Mouse (Mus musculus): ENCODE measurements around the gene Bms1.
A peak's percentile ranks its signal among the peaks of the same experiment; 100 is the strongest.

The Bms1 gene

GRCm38 (mm10) chr6:118419050-118419920 is at the start of gene Bms1:
Bms1 (minus strand) TSS chr6:118419474.
- peak; percentile 96 for DNase-seq

GRCm38 (mm10) chr6:118462069-118462705 is 42.9 kb upstream of the Bms1 start:
- DNase-seq: no peak

- no peak for DNase-seq
These were observed 38.5 kb upstream of the Bms1 start for GRCm38 (mm10) chr6:118457726-118458125.

- DNase-seq: peak; percentile 90
These were observed 35.9 kb upstream of the Bms1 start, which contains the start of gene Zfp248 for GRCm38 (mm10) chr6:118455042-118455631. Zfp248 (minus strand) TSS chr6:118455528.

GRCm38 (mm10) chr6:118454452-118454851 is 35.2 kb upstream of the Bms1 start:
- DNase-seq: no peak

- DNase-seq: no peak
These were observed 12.2 kb upstream of the Bms1 start for GRCm38 (mm10) chr6:118431502-118431901.

GRCm38 (mm10) chr6:118426666-118427065 is 7.4 kb upstream of the Bms1 start:
- no peak for DNase-seq

GRCm38 (mm10) chr6:118410428-118410827 is 8.8 kb downstream of the Bms1 start:
- DNase-seq: no peak

- no peak for DNase-seq
These were observed 10.8 kb downstream of the Bms1 start for GRCm38 (mm10) chr6:118408510-118408909.

- DNase-seq: no peak
These were observed 12.9 kb downstream of the Bms1 start for GRCm38 (mm10) chr6:118406421-118406820.

- DNase-seq: no peak
These were observed 28.5 kb downstream of the Bms1 start for GRCm38 (mm10) chr6:118390746-118391145.

- DNase-seq: no peak
These were observed 33.3 kb downstream of the Bms1 start for GRCm38 (mm10) chr6:118385962-118386361.

- no peak for DNase-seq
These were observed 38.0 kb downstream of the Bms1 start for GRCm38 (mm10) chr6:118381234-118381633.

GRCm38 (mm10) chr6:118380630-118381029 is 38.6 kb downstream of the Bms1 start:
- no peak for DNase-seq

GRCm38 (mm10) chr6:118379451-118380167 is 39.7 kb downstream of the Bms1 start:
- peak; percentile 55 for DNase-seq

GRCm38 (mm10) chr6:118377611-118378010 is 41.7 kb downstream of the Bms1 start:
- DNase-seq: no peak

- DNase-seq: no peak
These were observed 43.3 kb downstream of the Bms1 start for GRCm38 (mm10) chr6:118376023-118376422.

GRCm38 (mm10) chr6:118375457-118375856 is 43.8 kb downstream of the Bms1 start:
- DNase-seq: no peak

GRCm38 (mm10) chr6:118375026-118375425 is 44.2 kb downstream of the Bms1 start:
- no peak for DNase-seq

GRCm38 (mm10) chr6:118373294-118373693 is 46.0 kb downstream of the Bms1 start:
- DNase-seq: peak; percentile 34

- no peak for DNase-seq
These were observed 46.5 kb downstream of the Bms1 start for GRCm38 (mm10) chr6:118372794-118373193.

GRCm38 (mm10) chr6:118367502-118367901 is 51.8 kb downstream of the Bms1 start:
- no peak for DNase-seq

- DNase-seq: no peak
These were observed 53.1 kb downstream of the Bms1 start for GRCm38 (mm10) chr6:118366196-118366595.

Data from kidney, adult 18-20 months (tissue).